Mouse (Mus musculus) MEL (cell line): ENCODE results near the gene B230219D22Rik. TPM values are rescaled to one million over a fixed set of nuclear protein-coding genes. Genes with fewer than 3 reads are reported as not detected.
"Not testable (repeated sequence)": the region's sequence is repeated elsewhere in the genome, so short reads cannot be mapped to it uniquely, and the experiment has no call there.

Experiments used
- DNase-seq: peaks from one replicate; pipeline ENCODE4 v3.0.0; 2011; ENCODE audit warnings: low read depth, low spot score
- H3K27ac ChIP-seq: 2 replicates; pipeline ENCODE4 v1.5.1; 2012; ENCODE audit warnings: low read depth, mild to moderate bottlenecking, control low read depth, low read length, moderate library complexity; ENCODE audit not compliant: control insufficient read depth
- H3K27me3 ChIP-seq, 2 experiments: fragments of 150-350 bp in 1 of 2; sonication (generic) in 1 of 2; 2 replicates each; pipeline ENCODE4 v1.6.1; 2012; ENCODE audit warnings: low read length in 2 of 2, mild to moderate bottlenecking in 2 of 2, improper control_type of control experiment in 1 of 2, moderate library complexity in 1 of 2; ENCODE audit not compliant: insufficient read depth in 2 of 2, control insufficient read depth in 1 of 2
- H3K36me3 ChIP-seq, 2 experiments: 2 replicates each; pipeline ENCODE4 v1.6.1; 2012 to 2014; ENCODE audit warnings: low read length in 2 of 2, improper control_type of control experiment in 1 of 2, inconsistent platforms in 1 of 2, mild to moderate bottlenecking in 1 of 2; ENCODE audit not compliant: insufficient read depth in 2 of 2, control insufficient read depth in 1 of 2
- H3K4me1 ChIP-seq, 2 experiments: fragments of 150-350 bp in 1 of 2; sonication (generic) in 1 of 2; 2 replicates each; pipeline ENCODE4 v1.6.1; 2012; ENCODE audit warnings: low read length in 2 of 2, improper control_type of control experiment in 1 of 2, mild to moderate bottlenecking in 1 of 2; ENCODE audit not compliant: insufficient read depth in 2 of 2, control insufficient read depth in 1 of 2
- H3K4me3 ChIP-seq, 2 experiments: fragments of 150-350 bp in 1 of 2; sonication (generic) in 1 of 2; 2 replicates each; pipeline ENCODE4 v1.5.1; 2012; ENCODE audit warnings: low read depth in 2 of 2, low read length in 2 of 2, mild to moderate bottlenecking in 2 of 2, moderate library complexity in 2 of 2, control low read depth in 1 of 2, improper control_type of control experiment in 1 of 2; ENCODE audit not compliant: control insufficient read depth in 1 of 2, insufficient read depth in 1 of 2
- H3K79me2 ChIP-seq: 2 replicates; pipeline ENCODE4 v1.6.1; 2012; ENCODE audit warnings: mild to moderate bottlenecking, low read length, moderate library complexity; ENCODE audit not compliant: control insufficient read depth, poor library complexity, insufficient read depth
- H3K9ac ChIP-seq: 2 replicates; pipeline ENCODE4 v1.6.1; 2012; ENCODE audit warnings: low read depth, mild to moderate bottlenecking, control low read depth, low read length, moderate library complexity; ENCODE audit not compliant: control insufficient read depth, poor library complexity, severe bottlenecking
- H3K9me3 ChIP-seq: fragments of 150-350 bp; sonication (generic); replicated peaks from 2 replicates; pipeline ENCODE4 v1.6.1; 2012; ENCODE audit warnings: mild to moderate bottlenecking, low read length, improper control_type of control experiment, moderate library complexity; ENCODE audit not compliant: insufficient read depth
- BHLHE40 ChIP-seq: IDR thresholded peaks from 2 replicates; pipeline ENCODE4 v1.6.1; 2012; ENCODE audit warnings: low read depth, mild to moderate bottlenecking, inconsistent platforms, low read length, improper control_type of control experiment, borderline replicate concordance
- ELF1 ChIP-seq: IDR thresholded peaks from 2 replicates; pipeline ENCODE4 v1.6.1; 2014; ENCODE audit warnings: low read depth, mild to moderate bottlenecking, inconsistent platforms, low read length, improper control_type of control experiment, moderate library complexity
- EP300 ChIP-seq, 2 experiments: IDR thresholded peaks; 2 replicates each; pipeline ENCODE4 v1.6.1; 2011; ENCODE audit warnings: improper control_type of control experiment in 2 of 2, low read length in 2 of 2, low read depth in 1 of 2, mild to moderate bottlenecking in 1 of 2
- GABPA ChIP-seq: IDR thresholded peaks from 2 replicates; pipeline ENCODE4 v1.6.1; 2012; ENCODE audit warnings: low read depth, mild to moderate bottlenecking, inconsistent platforms, low read length, improper control_type of control experiment, moderate library complexity
- HCFC1 ChIP-seq: IDR thresholded peaks from 2 replicates; pipeline ENCODE4 v1.6.1; 2012; ENCODE audit warnings: low read depth, mild to moderate bottlenecking, inconsistent platforms, low read length, improper control_type of control experiment, moderate library complexity
- JUND ChIP-seq: IDR thresholded peaks from 2 replicates; pipeline ENCODE4 v1.6.1; 2011; ENCODE audit warnings: low read depth, mild to moderate bottlenecking, improper control_type of control experiment, low read length
- MAFK ChIP-seq: IDR thresholded peaks from 2 replicates; pipeline ENCODE4 v1.6.1; 2011; ENCODE audit warnings: low read depth, mild to moderate bottlenecking, low read length, improper control_type of control experiment, borderline replicate concordance
- MAX ChIP-seq: IDR thresholded peaks from 2 replicates; pipeline ENCODE4 v1.6.1; 2011; ENCODE audit warnings: low read length, improper control_type of control experiment
- MEF2A ChIP-seq: IDR thresholded peaks from 2 replicates; pipeline ENCODE4 v1.6.1; 2014; ENCODE audit warnings: low read depth, mild to moderate bottlenecking, inconsistent platforms, low read length, improper control_type of control experiment; ENCODE audit not compliant: poor library complexity, insufficient replicate concordance, severe bottlenecking; ENCODE audit errors: extremely low read depth
- MXI1 ChIP-seq: IDR thresholded peaks from 2 replicates; pipeline ENCODE4 v1.6.1; 2011; ENCODE audit warnings: mild to moderate bottlenecking, low read depth, low read length, improper control_type of control experiment
- MYB ChIP-seq: IDR thresholded peaks from 2 replicates; pipeline ENCODE4 v1.6.1; 2011; ENCODE audit warnings: mild to moderate bottlenecking, low read depth, low read length, improper control_type of control experiment
- MYC ChIP-seq: IDR thresholded peaks from 2 replicates; pipeline ENCODE4 v1.6.1; 2011; ENCODE audit warnings: low read depth, mild to moderate bottlenecking, low read length, improper control_type of control experiment, moderate library complexity
- NRF1 ChIP-seq: IDR thresholded peaks from 2 replicates; pipeline ENCODE4 v1.6.1; 2014; ENCODE audit warnings: low read depth, mild to moderate bottlenecking, inconsistent platforms, low read length, improper control_type of control experiment, moderate library complexity; ENCODE audit not compliant: poor library complexity, insufficient read depth, severe bottlenecking
- POLR2AphosphoS2 ChIP-seq: IDR thresholded peaks from 2 replicates; pipeline ENCODE4 v1.6.1; 2011; ENCODE audit warnings: low read length, improper control_type of control experiment
- POLR2AphosphoS5 ChIP-seq: IDR thresholded peaks from 2 replicates; pipeline ENCODE4 v1.6.1; 2012; ENCODE audit warnings: low read depth, borderline replicate concordance, mild to moderate bottlenecking, inconsistent platforms, low read length, moderate library complexity, mixed read lengths
- SIN3A ChIP-seq: IDR thresholded peaks from 2 replicates; pipeline ENCODE4 v1.6.1; 2012; ENCODE audit warnings: low read length, improper control_type of control experiment, inconsistent platforms
- TBP ChIP-seq: IDR thresholded peaks from 2 replicates; pipeline ENCODE4 v1.8.0; 2011; ENCODE audit warnings: low read depth, low read length, improper control_type of control experiment
- TCF12 ChIP-seq: IDR thresholded peaks from 2 replicates; pipeline ENCODE4 v1.6.1; 2014; ENCODE audit warnings: low read depth, mild to moderate bottlenecking, inconsistent platforms, low read length, improper control_type of control experiment, moderate library complexity
- UBTF ChIP-seq: IDR thresholded peaks from 2 replicates; pipeline ENCODE4 v1.6.1; 2012; ENCODE audit warnings: low read depth, mild to moderate bottlenecking, inconsistent platforms, low read length, improper control_type of control experiment, moderate library complexity, borderline replicate concordance; ENCODE audit not compliant: insufficient read depth
- USF1 ChIP-seq: IDR thresholded peaks from 2 replicates; pipeline ENCODE4 v1.6.1; 2014; ENCODE audit warnings: low read depth, mild to moderate bottlenecking, inconsistent platforms, low read length, improper control_type of control experiment, moderate library complexity
- ZC3H11A ChIP-seq: IDR thresholded peaks from 2 replicates; pipeline ENCODE4 v1.6.1; 2012; ENCODE audit warnings: low read depth, mild to moderate bottlenecking, inconsistent platforms, low read length, improper control_type of control experiment
- ZMIZ1 ChIP-seq: IDR thresholded peaks from 2 replicates; pipeline ENCODE4 v1.6.1; 2012; ENCODE audit warnings: low read depth, mild to moderate bottlenecking, inconsistent platforms, low read length, improper control_type of control experiment, moderate library complexity
- ZNF384 ChIP-seq: IDR thresholded peaks from 2 replicates; pipeline ENCODE4 v1.6.1; 2012; ENCODE audit warnings: low read depth, mild to moderate bottlenecking, inconsistent platforms, low read length, improper control_type of control experiment
- polyA plus RNA-seq, 2 experiments: library from polyadenylated mRNA; stranded (reverse) in 1 of 2; unstranded in 1 of 2; fragments of >175 nt in 1 of 2; fragments of >200 nt in 1 of 2; gene quantifications; 2 replicates each; pipeline versions ENCODE4 v1.2.1 to v1.2.4; 2012; ENCODE audit warnings: low replicate concordance in 2 of 2, low read depth in 1 of 2; ENCODE audit not compliant: insufficient read length in 2 of 2, insufficient read depth in 1 of 2, missing spikeins in 1 of 2
- total RNA-seq: library from RNA; depleted of rRNA; stranded (reverse); fragments of 300-350 nt; gene quantifications from 2 replicates; pipeline ENCODE4 v1.2.3, GENCODE M21; 2012

The B230219D22Rik gene
- total and polyA plus RNA-seq, 3 experiments, result 20.4 to 145 (median 30.0) TPM

DNA sequence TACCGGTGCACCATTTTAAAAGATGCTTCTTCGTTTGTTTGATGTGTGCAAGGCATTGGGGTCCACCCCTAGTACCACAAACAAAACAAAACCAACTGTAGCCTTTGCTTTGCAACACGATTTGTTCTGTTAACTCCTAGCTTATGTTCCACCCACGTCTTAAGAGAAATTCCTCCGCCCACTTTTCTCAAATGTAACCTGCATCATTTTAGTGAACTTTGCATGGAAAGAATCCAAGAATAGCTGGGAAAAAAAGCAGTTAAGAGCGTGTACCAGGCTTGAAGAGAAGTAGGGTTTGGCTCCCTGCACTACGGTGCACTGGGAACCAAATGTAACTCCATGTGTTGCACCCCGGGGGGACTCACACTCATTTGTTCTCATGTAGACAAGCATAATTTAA is 1.2 kb downstream of the B230219D22Rik start:
- no peak overlapping the region; the same call in 1 of the 2 replicates for H3K27ac ChIP-seq
- no peaks in the 10 kb centered on the region for H3K27me3 ChIP-seq
- H3K4me1 ChIP-seq, result peaks cover 0 to 18% of the 10 kb centered on the region in 2 experiments; a peak in 3 of 4 replicates
- peaks cover 52% of the 10 kb centered on the region for H3K79me2 ChIP-seq
- no peak for TF ChIP-seq TCF12
- no peak for TF ChIP-seq USF1
- no peak for TF ChIP-seq MYB
- no peak for TF ChIP-seq JUND
- TF ChIP-seq MYC, result no peak
- peak; percentile 50 for DNase-seq
- peaks cover 13 to 19% of the 10 kb centered on the region in 2 experiments for H3K36me3 ChIP-seq
- H3K9me3 ChIP-seq, result no peaks in the 10 kb centered on the region
- peak overlapping the region; percentile 99 for H3K9ac ChIP-seq
- peak overlapping the region; percentile 93 to 96 for H3K4me3 ChIP-seq

DNA sequence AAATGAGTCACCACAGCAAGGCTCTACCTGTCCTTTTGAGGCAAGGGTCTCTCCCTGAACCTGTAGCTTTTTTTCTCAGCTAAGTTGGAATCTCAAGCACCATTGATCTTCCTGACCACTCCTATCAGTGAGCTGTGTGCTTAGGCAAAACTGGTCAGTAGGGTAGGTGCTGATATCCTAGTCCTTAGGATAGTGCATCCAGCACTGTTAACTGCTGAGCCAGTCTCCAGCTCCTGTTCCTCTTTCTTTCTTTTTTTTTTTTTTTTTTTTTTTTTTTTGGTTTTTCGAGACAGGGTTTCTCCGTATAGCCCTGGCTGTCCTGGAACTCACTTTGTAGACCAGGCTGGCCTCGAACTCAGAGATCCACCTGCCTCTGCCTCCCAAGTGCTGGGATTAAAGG is 3.1 kb downstream of the B230219D22Rik start:
- H3K27ac ChIP-seq, H3K9me3 ChIP-seq, H3K9ac ChIP-seq, H3K4me3 ChIP-seq, H3K27me3 ChIP-seq: not testable (repeated sequence)
- peak; percentile 47 for DNase-seq
- peak; percentile 88 for TF ChIP-seq ZNF384
- H3K4me1 ChIP-seq, result peaks cover 0 to 18% of the 10 kb centered on the region in 2 experiments; a peak in 3 of 4 replicates
- H3K36me3 ChIP-seq, result peaks cover 19 to 27% of the 10 kb centered on the region in 2 experiments
- H3K79me2 ChIP-seq, result peaks cover 53% of the 10 kb centered on the region

GRCm38 (mm10) chr13:55704301-55704700 is 11.4 kb downstream of the B230219D22Rik start:
- Histone ChIP-seq H3K36me3 (peaks cover 0 to 23% of the 10 kb centered on the region in 2 experiments; a peak in 2 of 4 replicates), H3K9me3 (no peaks in the 10 kb centered on the region), H3K27ac (no peak overlapping the region), H3K27me3 (no peaks in the 10 kb centered on the region), H3K4me3 (no peak overlapping the region), H3K4me1 (no peaks in the 10 kb centered on the region), H3K9ac (no peak overlapping the region), H3K79me2 (no peaks in the 10 kb centered on the region; the same call in 1 of the 2 replicates)
- peak; percentile 23 for DNase-seq
- TF ChIP-seq ZNF384, result no peak
- no peak for TF ChIP-seq ELF1
- TF ChIP-seq TBP, result no peak
- TF ChIP-seq POLR2AphosphoS5, result no peak
- no peak for TF ChIP-seq MYB
- TF ChIP-seq HCFC1, result no peak
- no peak for TF ChIP-seq MXI1
- no peak for TF ChIP-seq NRF1
- TF ChIP-seq EP300 (IDR thresholded peaks at IDR 0.05; ENCODE audit: low read depth in 1 of 2, low read length in 2 of 2), result no peak
- TF ChIP-seq MAX, result no peak
- TF ChIP-seq MEF2A, result no peak
- no peak for TF ChIP-seq BHLHE40
- TF ChIP-seq SIN3A, result no peak
- TF ChIP-seq UBTF, result no peak
- no peak for TF ChIP-seq POLR2AphosphoS2
- no peak for TF ChIP-seq ZMIZ1
- no peak for TF ChIP-seq ZC3H11A
- TF ChIP-seq MAFK, result no peak
- no peak for TF ChIP-seq GABPA
